Mouse (Mus musculus) MEL (cell line): Measurements from ENCODE around the gene Duox1. TPM values are rescaled to one million over a fixed set of nuclear protein-coding genes. Genes with fewer than 3 reads are reported as not detected.

Source experiments
- DNase-seq: peaks from one replicate; pipeline ENCODE4 v3.0.0; 2011; ENCODE audit warnings: low read depth, low spot score
- H3K27ac ChIP-seq: 2 replicates; pipeline ENCODE4 v1.5.1; 2012; ENCODE audit warnings: low read depth, mild to moderate bottlenecking, control low read depth, low read length, moderate library complexity; ENCODE audit not compliant: control insufficient read depth
- H3K27me3 ChIP-seq, 2 experiments: fragments of 150-350 bp in 1 of 2; sonication (generic) in 1 of 2; 2 replicates each; pipeline ENCODE4 v1.6.1; 2012; ENCODE audit warnings: low read length in 2 of 2, mild to moderate bottlenecking in 2 of 2, improper control_type of control experiment in 1 of 2, moderate library complexity in 1 of 2; ENCODE audit not compliant: insufficient read depth in 2 of 2, control insufficient read depth in 1 of 2
- H3K36me3 ChIP-seq, 2 experiments: 2 replicates each; pipeline ENCODE4 v1.6.1; 2012 to 2014; ENCODE audit warnings: low read length in 2 of 2, improper control_type of control experiment in 1 of 2, inconsistent platforms in 1 of 2, mild to moderate bottlenecking in 1 of 2; ENCODE audit not compliant: insufficient read depth in 2 of 2, control insufficient read depth in 1 of 2
- H3K4me1 ChIP-seq, 2 experiments: fragments of 150-350 bp in 1 of 2; sonication (generic) in 1 of 2; 2 replicates each; pipeline ENCODE4 v1.6.1; 2012; ENCODE audit warnings: low read length in 2 of 2, improper control_type of control experiment in 1 of 2, mild to moderate bottlenecking in 1 of 2; ENCODE audit not compliant: insufficient read depth in 2 of 2, control insufficient read depth in 1 of 2
- H3K4me3 ChIP-seq, 2 experiments: fragments of 150-350 bp in 1 of 2; sonication (generic) in 1 of 2; 2 replicates each; pipeline ENCODE4 v1.5.1; 2012; ENCODE audit warnings: low read depth in 2 of 2, low read length in 2 of 2, mild to moderate bottlenecking in 2 of 2, moderate library complexity in 2 of 2, control low read depth in 1 of 2, improper control_type of control experiment in 1 of 2; ENCODE audit not compliant: control insufficient read depth in 1 of 2, insufficient read depth in 1 of 2
- H3K79me2 ChIP-seq: 2 replicates; pipeline ENCODE4 v1.6.1; 2012; ENCODE audit warnings: mild to moderate bottlenecking, low read length, moderate library complexity; ENCODE audit not compliant: control insufficient read depth, poor library complexity, insufficient read depth
- H3K9ac ChIP-seq: 2 replicates; pipeline ENCODE4 v1.6.1; 2012; ENCODE audit warnings: low read depth, mild to moderate bottlenecking, control low read depth, low read length, moderate library complexity; ENCODE audit not compliant: control insufficient read depth, poor library complexity, severe bottlenecking
- H3K9me3 ChIP-seq: fragments of 150-350 bp; sonication (generic); replicated peaks from 2 replicates; pipeline ENCODE4 v1.6.1; 2012; ENCODE audit warnings: mild to moderate bottlenecking, low read length, improper control_type of control experiment, moderate library complexity; ENCODE audit not compliant: insufficient read depth
- CHD1 ChIP-seq: IDR thresholded peaks from 2 replicates; pipeline ENCODE4 v1.6.1; 2012; ENCODE audit warnings: low read depth, mild to moderate bottlenecking, inconsistent platforms, low read length, improper control_type of control experiment
- CHD2 ChIP-seq: IDR thresholded peaks from 2 replicates; pipeline ENCODE4 v1.6.1; 2011; ENCODE audit warnings: low read length, improper control_type of control experiment
- EP300 ChIP-seq, 2 experiments: IDR thresholded peaks; 2 replicates each; pipeline ENCODE4 v1.6.1; 2011; ENCODE audit warnings: improper control_type of control experiment in 2 of 2, low read length in 2 of 2, low read depth in 1 of 2, mild to moderate bottlenecking in 1 of 2
- GABPA ChIP-seq: IDR thresholded peaks from 2 replicates; pipeline ENCODE4 v1.6.1; 2012; ENCODE audit warnings: low read depth, mild to moderate bottlenecking, inconsistent platforms, low read length, improper control_type of control experiment, moderate library complexity
- GATA1 ChIP-seq: IDR thresholded peaks from 2 replicates; pipeline ENCODE4 v1.6.1; 2011; ENCODE audit warnings: low read depth, low read length, improper control_type of control experiment
- HCFC1 ChIP-seq: IDR thresholded peaks from 2 replicates; pipeline ENCODE4 v1.6.1; 2012; ENCODE audit warnings: low read depth, mild to moderate bottlenecking, inconsistent platforms, low read length, improper control_type of control experiment, moderate library complexity
- JUND ChIP-seq: IDR thresholded peaks from 2 replicates; pipeline ENCODE4 v1.6.1; 2011; ENCODE audit warnings: low read depth, mild to moderate bottlenecking, improper control_type of control experiment, low read length
- MAX ChIP-seq: IDR thresholded peaks from 2 replicates; pipeline ENCODE4 v1.6.1; 2011; ENCODE audit warnings: low read length, improper control_type of control experiment
- MEF2A ChIP-seq: IDR thresholded peaks from 2 replicates; pipeline ENCODE4 v1.6.1; 2014; ENCODE audit warnings: low read depth, mild to moderate bottlenecking, inconsistent platforms, low read length, improper control_type of control experiment; ENCODE audit not compliant: poor library complexity, insufficient replicate concordance, severe bottlenecking; ENCODE audit errors: extremely low read depth
- MXI1 ChIP-seq: IDR thresholded peaks from 2 replicates; pipeline ENCODE4 v1.6.1; 2011; ENCODE audit warnings: mild to moderate bottlenecking, low read depth, low read length, improper control_type of control experiment
- MYB ChIP-seq: IDR thresholded peaks from 2 replicates; pipeline ENCODE4 v1.6.1; 2011; ENCODE audit warnings: mild to moderate bottlenecking, low read depth, low read length, improper control_type of control experiment
- NELFE ChIP-seq: IDR thresholded peaks from 2 replicates; pipeline ENCODE4 v1.6.1; 2011; ENCODE audit warnings: low read depth, low read length, improper control_type of control experiment
- POLR2AphosphoS2 ChIP-seq: IDR thresholded peaks from 2 replicates; pipeline ENCODE4 v1.6.1; 2011; ENCODE audit warnings: low read length, improper control_type of control experiment
- POLR2AphosphoS5 ChIP-seq: IDR thresholded peaks from 2 replicates; pipeline ENCODE4 v1.6.1; 2012; ENCODE audit warnings: low read depth, borderline replicate concordance, mild to moderate bottlenecking, inconsistent platforms, low read length, moderate library complexity, mixed read lengths
- TCF12 ChIP-seq: IDR thresholded peaks from 2 replicates; pipeline ENCODE4 v1.6.1; 2014; ENCODE audit warnings: low read depth, mild to moderate bottlenecking, inconsistent platforms, low read length, improper control_type of control experiment, moderate library complexity
- USF1 ChIP-seq: IDR thresholded peaks from 2 replicates; pipeline ENCODE4 v1.6.1; 2014; ENCODE audit warnings: low read depth, mild to moderate bottlenecking, inconsistent platforms, low read length, improper control_type of control experiment, moderate library complexity
- ZNF384 ChIP-seq: IDR thresholded peaks from 2 replicates; pipeline ENCODE4 v1.6.1; 2012; ENCODE audit warnings: low read depth, mild to moderate bottlenecking, inconsistent platforms, low read length, improper control_type of control experiment
- polyA plus RNA-seq, 2 experiments: library from polyadenylated mRNA; stranded (reverse) in 1 of 2; unstranded in 1 of 2; fragments of >175 nt in 1 of 2; fragments of >200 nt in 1 of 2; gene quantifications; 2 replicates each; pipeline versions ENCODE4 v1.2.1 to v1.2.4; 2012; ENCODE audit warnings: low replicate concordance in 2 of 2, low read depth in 1 of 2; ENCODE audit not compliant: insufficient read length in 2 of 2, insufficient read depth in 1 of 2, missing spikeins in 1 of 2
- total RNA-seq: library from RNA; depleted of rRNA; stranded (reverse); fragments of 300-350 nt; gene quantifications from 2 replicates; pipeline ENCODE4 v1.2.3, GENCODE M21; 2012

Duox1 gene
- total and polyA plus RNA-seq, 3 experiments = 0.01 TPM; not detected in 2

GRCm38 (mm10) chr2:122356187-122356586 is 40.7 kb downstream of the Duox1 start:
- TF ChIP-seq MAX (no peak), CHD1 (no peak), MEF2A (no peak), CHD2 (no peak), ZNF384 (no peak), POLR2AphosphoS5 (no peak)
- TF ChIP-seq, all 39 proteins: peak for 0
- Histone ChIP-seq H3K4me3 (no peak overlapping the region), H3K79me2 (no peaks in the 10 kb centered on the region), H3K27me3 (no peaks in the 10 kb centered on the region), H3K4me1 (no peaks in the 10 kb centered on the region), H3K9ac (no peak overlapping the region), H3K27ac (no peak overlapping the region), H3K36me3 (no peaks in the 10 kb centered on the region), H3K9me3 (no peaks in the 10 kb centered on the region)
- no peak for DNase-seq

- Histone ChIP-seq H3K4me1 (peaks cover 7 to 16% of the 10 kb centered on the region in 2 experiments), H3K9ac (no peak overlapping the region), H3K27ac (no peak overlapping the region), H3K79me2 (no peaks in the 10 kb centered on the region), H3K36me3 (peaks cover 0 to 11% of the 10 kb centered on the region in 2 experiments; a peak in 2 of 4 replicates), H3K4me3 (no peak overlapping the region), H3K27me3 (no peaks in the 10 kb centered on the region), H3K9me3 (no peaks in the 10 kb centered on the region)
- no peak for DNase-seq
- TF ChIP-seq MXI1 = no peak
- TF ChIP-seq NELFE = no peak
- TF ChIP-seq GATA1 = no peak
- no peak for TF ChIP-seq TCF12
- TF ChIP-seq JUND = no peak
- no peak for TF ChIP-seq CHD1
- no peak for TF ChIP-seq GABPA
- TF ChIP-seq MYB = no peak
- no peak for TF ChIP-seq HCFC1
- TF ChIP-seq EP300 (IDR thresholded peaks at IDR 0.05; ENCODE audit: low read depth in 1 of 2, low read length in 2 of 2) = no peak
- TF ChIP-seq USF1 = no peak
- no peak for TF ChIP-seq POLR2AphosphoS2
Measured at GRCm38 (mm10) chr2:122360310-122360709, 44.8 kb downstream of the Duox1 start.
